Mouse (Mus musculus): ENCODE results near the gene Rnf215. TPM values are rescaled to one million over a fixed set of nuclear protein-coding genes. Genes with fewer than 3 reads are reported as not detected.
"Not testable (repeated sequence)": the region's sequence is repeated elsewhere in the genome, so short reads cannot be mapped to it uniquely, and the experiment has no call there.

Gene Rnf215
- polyA plus RNA-seq, 1 experiment from 2014 or later = 45.5 TPM

- WGBS = 2% methylated on average over 41 of the region's 41 CpGs
These were observed 16.7 kb upstream of the Rnf215 start for GRCm38 (mm10) chr11:4118081-4118921.

GRCm38 (mm10) chr11:4119635-4120034 lies 15.4 kb upstream of the Rnf215 start:
- Histone ChIP-seq H3K9ac (ENCODE audit: low read length) (no peak overlapping the region), H3K4me3 (ENCODE audit: low read depth, low read length) (no peak overlapping the region), H3K27me3 (replicated peaks; ENCODE audit: control insufficient read depth, insufficient read depth, low read length) (no peaks in the 10 kb centered on the region; the same call in 1 of the 2 replicates), H3K4me1 (ENCODE audit: control insufficient read depth, insufficient read depth, low read length) (0 out of 2 replicates have a peak, but pooled peaks cover 7% of the 10 kb centered on the region), H3K4me2 (ENCODE audit: low read length) (no peak overlapping the region), H3K9me3 (replicated peaks; ENCODE audit: control insufficient read depth, low read length) (no peaks in the 10 kb centered on the region), H3K27ac (ENCODE audit: low read depth, low read length) (no peak overlapping the region), H3K36me3 (ENCODE audit: control insufficient read depth, insufficient read depth, low read length) (no peaks in the 10 kb centered on the region)
- 81% methylated on average over 5 of the region's 5 CpGs for WGBS
- ATAC-seq = no peak
- no peak for DNase-seq (ENCODE audit: low spot score)

More at GRCm38 (mm10) chr11:4118081-4118921, 16.7 kb upstream of the Rnf215 start:
- Histone ChIP-seq H3K27me3 (replicated peaks; ENCODE audit: control insufficient read depth, insufficient read depth, low read length) (no peaks in the 10 kb centered on the region; the same call in 1 of the 2 replicates), H3K4me2 (ENCODE audit: low read length) (peak overlapping the region; percentile 97), H3K4me3 (ENCODE audit: low read depth, low read length) (peak overlapping the region; percentile 52), H3K4me1 (ENCODE audit: control insufficient read depth, insufficient read depth, low read length) (0 out of 2 replicates have a peak, but pooled peaks cover 7% of the 10 kb centered on the region), H3K36me3 (ENCODE audit: control insufficient read depth, insufficient read depth, low read length) (no peaks in the 10 kb centered on the region), H3K9ac (ENCODE audit: low read length) (peak overlapping the region; percentile 78), H3K27ac (ENCODE audit: low read depth, low read length) (no peak overlapping the region), H3K9me3 (replicated peaks; ENCODE audit: control insufficient read depth, low read length) (no peaks in the 10 kb centered on the region)
- ATAC-seq (peak; percentile 80), DNase-seq (ENCODE audit: low spot score) (peak; percentile 79)

GRCm38 (mm10) chr11:4121691-4122090 lies 13.3 kb upstream of the Rnf215 start:
- 81% methylated on average over 3 of the region's 3 CpGs for WGBS

GRCm38 (mm10) chr11:4122226-4122625 lies 12.8 kb upstream of the Rnf215 start:
- H3K27me3 ChIP-seq (replicated peaks; ENCODE audit: control insufficient read depth, insufficient read depth, low read length) = no peaks in the 10 kb centered on the region; the same call in 1 of the 2 replicates
- ATAC-seq (no peak), DNase-seq (ENCODE audit: low spot score) (no peak)
- no peaks in the 10 kb centered on the region for H3K36me3 ChIP-seq (ENCODE audit: control insufficient read depth, insufficient read depth, low read length)
- no peak overlapping the region for H3K27ac ChIP-seq (ENCODE audit: low read depth, low read length)
- H3K9ac ChIP-seq (ENCODE audit: low read length) = no peak overlapping the region
- WGBS = 85% methylated on average over 5 of the region's 5 CpGs
- H3K4me1 ChIP-seq (ENCODE audit: control insufficient read depth, insufficient read depth, low read length) = 0 out of 2 replicates have a peak, but pooled peaks cover 3% of the 10 kb centered on the region
- H3K4me3 ChIP-seq (ENCODE audit: low read depth, low read length) = no peak overlapping the region
- H3K9me3 ChIP-seq (replicated peaks; ENCODE audit: control insufficient read depth, low read length) = no peaks in the 10 kb centered on the region
- H3K4me2 ChIP-seq (ENCODE audit: low read length) = no peak overlapping the region

More at GRCm38 (mm10) chr11:4121691-4122090, 13.3 kb upstream of the Rnf215 start:
- Histone ChIP-seq H3K27me3 (replicated peaks; ENCODE audit: control insufficient read depth, insufficient read depth, low read length) (no peaks in the 10 kb centered on the region; the same call in 1 of the 2 replicates), H3K36me3 (ENCODE audit: control insufficient read depth, insufficient read depth, low read length) (no peaks in the 10 kb centered on the region), H3K27ac (ENCODE audit: low read depth, low read length) (no peak overlapping the region), H3K4me2 (ENCODE audit: low read length) (no peak overlapping the region), H3K4me1 (ENCODE audit: control insufficient read depth, insufficient read depth, low read length) (0 out of 2 replicates have a peak, but pooled peaks cover 5% of the 10 kb centered on the region), H3K9me3 (replicated peaks; ENCODE audit: control insufficient read depth, low read length) (no peaks in the 10 kb centered on the region), H3K4me3 (ENCODE audit: low read depth, low read length) (no peak overlapping the region), H3K9ac (ENCODE audit: low read length) (no peak overlapping the region)
- no peak for ATAC-seq
- no peak for DNase-seq (ENCODE audit: low spot score)

- ATAC-seq (no peak), DNase-seq (ENCODE audit: low spot score) (no peak)
- no peak within 1 kb of the TSS for H3K9ac ChIP-seq (ENCODE audit: low read length)
- H3K4me2 ChIP-seq (ENCODE audit: low read length) = no peak within 1 kb of the TSS
- H3K9me3 ChIP-seq (replicated peaks; ENCODE audit: control insufficient read depth, low read length) = no peaks in the 10 kb centered on the region
- 65% methylated on average over 10 of the region's 10 CpGs for WGBS
- H3K4me3 ChIP-seq (ENCODE audit: low read depth, low read length) = no peak within 1 kb of the TSS
- 0 out of 2 replicates have a peak, but pooled peaks cover under 1% of the 10 kb centered on the region for H3K4me1 ChIP-seq (ENCODE audit: control insufficient read depth, insufficient read depth, low read length)
- no peak within 1 kb of the TSS for H3K27ac ChIP-seq (ENCODE audit: low read depth, low read length)
- no peaks in the 10 kb centered on the region; the same call in 1 of the 2 replicates for H3K27me3 ChIP-seq (replicated peaks; ENCODE audit: control insufficient read depth, insufficient read depth, low read length)
- H3K36me3 ChIP-seq (ENCODE audit: control insufficient read depth, insufficient read depth, low read length) = no peaks in the 10 kb centered on the region
These were observed 12.0 kb upstream of the Rnf215 start, which contains the start of gene Sec14l2 for GRCm38 (mm10) chr11:4122742-4123579. Sec14l2 (minus strand) TSS chr11:4123415.

- no peak overlapping the region for H3K27ac ChIP-seq (ENCODE audit: low read depth, low read length)
- H3K4me1 ChIP-seq (ENCODE audit: control insufficient read depth, insufficient read depth, low read length) = no peaks in the 10 kb centered on the region
- H3K4me3 ChIP-seq (ENCODE audit: low read depth, low read length) = no peak overlapping the region
- no peaks in the 10 kb centered on the region for H3K9me3 ChIP-seq (replicated peaks; ENCODE audit: control insufficient read depth, low read length)
- no peak overlapping the region for H3K4me2 ChIP-seq (ENCODE audit: low read length)
- H3K9ac ChIP-seq (ENCODE audit: low read length) = no peak overlapping the region
- H3K36me3 ChIP-seq (ENCODE audit: control insufficient read depth, insufficient read depth, low read length) = no peaks in the 10 kb centered on the region
- ATAC-seq = no peak
- no peaks in the 10 kb centered on the region; the same call in 1 of the 2 replicates for H3K27me3 ChIP-seq (replicated peaks; ENCODE audit: control insufficient read depth, insufficient read depth, low read length)
- 65% methylated on average over 5 of the region's 5 CpGs for WGBS
- peak; percentile 14 for DNase-seq (ENCODE audit: low spot score)
These were observed 11.1 kb upstream of the Rnf215 start for GRCm38 (mm10) chr11:4123922-4124321.

GRCm38 (mm10) chr11:4127059-4127458 lies 7.9 kb upstream of the Rnf215 start:
- WGBS = 94% methylated on average over 1 of the region's 1 CpGs
- DNase-seq (ENCODE audit: low spot score) (no peak), ATAC-seq (no peak)

GRCm38 (mm10) chr11:4128461-4128860 lies 6.5 kb upstream of the Rnf215 start:
- H3K4me1 ChIP-seq (ENCODE audit: control insufficient read depth, insufficient read depth, low read length); H3K4me3 ChIP-seq (ENCODE audit: low read depth, low read length); H3K9ac ChIP-seq (ENCODE audit: low read length); H3K9me3 ChIP-seq (replicated peaks; ENCODE audit: control insufficient read depth, low read length); ATAC-seq; H3K27me3 ChIP-seq (replicated peaks; ENCODE audit: control insufficient read depth, insufficient read depth, low read length); DNase-seq (ENCODE audit: low spot score); H3K4me2 ChIP-seq (ENCODE audit: low read length); H3K27ac ChIP-seq (ENCODE audit: low read depth, low read length); H3K36me3 ChIP-seq (ENCODE audit: control insufficient read depth, insufficient read depth, low read length): not testable (repeated sequence)
- 93% methylated on average over 4 of the region's 4 CpGs for WGBS

More at GRCm38 (mm10) chr11:4127059-4127458, 7.9 kb upstream of the Rnf215 start:
- H3K27me3 ChIP-seq (replicated peaks; ENCODE audit: control insufficient read depth, insufficient read depth, low read length) = no peaks in the 10 kb centered on the region
- H3K27ac ChIP-seq (ENCODE audit: low read depth, low read length) = no peak overlapping the region
- no peak overlapping the region for H3K4me2 ChIP-seq (ENCODE audit: low read length)
- no peaks in the 10 kb centered on the region for H3K36me3 ChIP-seq (ENCODE audit: control insufficient read depth, insufficient read depth, low read length)
- no peak overlapping the region for H3K4me3 ChIP-seq (ENCODE audit: low read depth, low read length)
- no peak overlapping the region for H3K9ac ChIP-seq (ENCODE audit: low read length)
- no peaks in the 10 kb centered on the region for H3K4me1 ChIP-seq (ENCODE audit: control insufficient read depth, insufficient read depth, low read length)
- no peaks in the 10 kb centered on the region for H3K9me3 ChIP-seq (replicated peaks; ENCODE audit: control insufficient read depth, low read length)
